In genomic region chr3:107040408-107040807, GRCm38 (mm10) we compare ENCODE assay signal across 15 mouse cellular contexts. TPM values are rescaled to one million over a fixed set of nuclear protein-coding genes. Genes with fewer than 3 reads are reported as not detected.
DNase-seq lines count a peak whose midpoint lies in the region; ATAC-seq and TF ChIP-seq lines count a peak whose summit lies in the region.
"Had no signal": no experiment of that assay in that cellular context is flagged by ENCODE, and none has a peak within 500 bp of the region (broad histone marks: within the 10 kb centered on the region; RNA-seq: fewer than 3 reads in every experiment).

No protein-coding gene starts in this region.

- peak overlapping the region; percentile 90 for H3K4me3 ChIP-seq in left cerebral cortex, adult 2 months
- no peak overlapping the region for H3K4me3 ChIP-seq in forebrain, embryonic 11.5 days (ENCODE audit: low read depth, low read length)
- H3K4me3 ChIP-seq in hindbrain, embryonic 16.5 days (ENCODE audit: low read length): peak overlapping the region; percentile 31
- H3K4me3 ChIP-seq in neural tube, embryonic 14.5 days (ENCODE audit: low read depth, low read length): peak overlapping the region; percentile 17
- H3K4me3 ChIP-seq: embryonic facial prominence, embryonic 10.5 days; heart, embryonic 10.5 days had no signal

- TF ChIP-seq CTCF in left cerebral cortex, adult 2 months (IDR thresholded peaks at IDR 0.05): no peak

- DNase-seq in left cerebral cortex, adult 2 months (ENCODE audit: extremely low spot score in 1 of 2, low spot score in 2 of 2): no peak
- no peak for DNase-seq in left cerebral cortex, adult 18-20 months (ENCODE audit: low spot score in 2 of 2)
- DNase-seq in forebrain, embryonic 11.5 days (ENCODE audit: low spot score): no peak
- DNase-seq in kidney, adult 8-10 months: no peak
- no peak for DNase-seq in cerebellum, postnatal 10 days
- no peak for DNase-seq in gastrocnemius, postnatal 10 days
- DNase-seq: adrenal gland, adult 8-10 months; kidney, postnatal 4 days; lung, adult 2 months had no signal

- intact Hi-C loops in left cerebral cortex, adult 2 months (cut with DNase I): no loop called here

- H3K36me3 ChIP-seq in forebrain, embryonic 11.5 days (ENCODE audit: control insufficient read depth, insufficient read depth, low read length): no peaks in the 10 kb centered on the region
- peaks cover 2% of the 10 kb centered on the region; the same call in 1 of the 2 replicates for H3K36me3 ChIP-seq in hindbrain, embryonic 16.5 days (ENCODE audit: control insufficient read depth, insufficient read depth, low read length)
- no peaks in the 10 kb centered on the region for H3K36me3 ChIP-seq in neural tube, embryonic 14.5 days (ENCODE audit: control insufficient read depth, insufficient read depth, low read length)
- H3K36me3 ChIP-seq: embryonic facial prominence, embryonic 10.5 days; heart, embryonic 10.5 days had no signal

- H3K27ac ChIP-seq in left cerebral cortex, adult 2 months: peak overlapping the region; percentile 90
- H3K27ac ChIP-seq in forebrain, embryonic 11.5 days (ENCODE audit: low read depth, low read length): no peak overlapping the region
- H3K27ac ChIP-seq in hindbrain, embryonic 16.5 days (ENCODE audit: low read depth, low read length): no peak overlapping the region
- no peak overlapping the region for H3K27ac ChIP-seq in neural tube, embryonic 14.5 days (ENCODE audit: low read depth, low read length)
- H3K27ac ChIP-seq: embryonic facial prominence, embryonic 10.5 days; heart, embryonic 10.5 days; stomach, postnatal 0 days had no signal

- WGBS in forebrain, embryonic 11.5 days: 88% methylated on average over 3 of the region's 3 CpGs
- WGBS in hindbrain, embryonic 16.5 days: 83% methylated on average over 3 of the region's 3 CpGs
- WGBS in neural tube, embryonic 14.5 days: 89% methylated on average over 3 of the region's 3 CpGs

- peaks cover 6% of the 10 kb centered on the region; the same call in 1 of the 2 replicates for H3K4me1 ChIP-seq in forebrain, embryonic 11.5 days (replicated peaks; ENCODE audit: control insufficient read depth, insufficient read depth, low read length)
- H3K4me1 ChIP-seq in hindbrain, embryonic 16.5 days (ENCODE audit: control insufficient read depth, insufficient read depth, low read depth, low read length): peaks cover 21% of the 10 kb centered on the region
- peaks cover 16% of the 10 kb centered on the region for H3K4me1 ChIP-seq in neural tube, embryonic 14.5 days (ENCODE audit: control insufficient read depth, insufficient read depth, low read length)

- no peaks in the 10 kb centered on the region; the same call in 1 of the 2 replicates for H3K9me3 ChIP-seq in forebrain, embryonic 11.5 days (ENCODE audit: control insufficient read depth, low read length)
- no peaks in the 10 kb centered on the region for H3K9me3 ChIP-seq in hindbrain, embryonic 16.5 days (ENCODE audit: control insufficient read depth, low read length)
- no peaks in the 10 kb centered on the region for H3K9me3 ChIP-seq in neural tube, embryonic 14.5 days (ENCODE audit: control insufficient read depth, low read length)
- H3K9me3 ChIP-seq: embryonic facial prominence, embryonic 10.5 days; heart, embryonic 10.5 days had no signal

- H3K27me3 ChIP-seq in forebrain, embryonic 11.5 days (ENCODE audit: control insufficient read depth, insufficient read depth, low read length): no peaks in the 10 kb centered on the region
- H3K27me3 ChIP-seq in hindbrain, embryonic 16.5 days (replicated peaks; ENCODE audit: control insufficient read depth, insufficient read depth, low read length): no peaks in the 10 kb centered on the region
- H3K27me3 ChIP-seq in neural tube, embryonic 14.5 days (ENCODE audit: control insufficient read depth, insufficient read depth, low read length): no peaks in the 10 kb centered on the region

- H3K9ac ChIP-seq in forebrain, embryonic 11.5 days (ENCODE audit: low read length): no peak overlapping the region
- H3K9ac ChIP-seq in hindbrain, embryonic 16.5 days (ENCODE audit: low read depth, low read length): no peak overlapping the region; the same call in 1 of the 2 replicates
- H3K9ac ChIP-seq in neural tube, embryonic 14.5 days (replicated peaks; ENCODE audit: low read depth, low read length): no peak overlapping the region

- peak overlapping the region; percentile 33; the same call in 1 of the 2 replicates for H3K4me2 ChIP-seq in forebrain, embryonic 11.5 days (ENCODE audit: low read depth, low read length, severe bottlenecking)
- peak overlapping the region; percentile 83 for H3K4me2 ChIP-seq in hindbrain, embryonic 16.5 days (ENCODE audit: low read length)
- H3K4me2 ChIP-seq in neural tube, embryonic 14.5 days (ENCODE audit: low read depth, low read length): peak overlapping the region; percentile 71

- no peak for ATAC-seq in forebrain, embryonic 11.5 days (replicated peaks; ENCODE audit: low FRiP score)
- ATAC-seq in hindbrain, embryonic 16.5 days: no peak
- no peak for ATAC-seq in neural tube, embryonic 14.5 days (ENCODE audit: low read depth)
- ATAC-seq: inflammation-experienced regulatory T-cells, adult 6 months had no signal

RNA-seq across cellular contexts. Expression of gene Kcna3, which starts 4.4 kb away (rescaled TPM):
- 10 to 100 TPM; 34.9 to 35.3 TPM for total RNA-seq in left cerebral cortex, adult 2 months (2021)
- 10 to 100 TPM; 32.9 to 38.9 TPM for total RNA-seq in left cerebral cortex, adult 18-20 months (2021)
- polyA plus RNA-seq in forebrain, embryonic 11.5 days (2014; fragmentation: Nextera tagmentation; extraction: Ambion mirVana): 9.2 and 9.5 TPM in 2 replicates
- 10.3 and 11.3 TPM in 2 replicates for polyA plus RNA-seq in hindbrain, embryonic 16.5 days (2015; fragmentation: Nextera tagmentation; extraction: Ambion mirVana)
- 7.2 and 10.3 TPM in 2 replicates for polyA plus RNA-seq in neural tube, embryonic 14.5 days (2014; fragmentation: Nextera tagmentation; extraction: Ambion mirVana)
- under 1 TPM; 0.28 to 0.70 TPM for total RNA-seq in gastrocnemius, postnatal 10 days (2021)

Comparison
In these comparisons a context has a peak if more than half of its experiments do, and no peak if none do; other contexts are left out.
1. H3K4me2 ChIP-seq: peak in every context shown above with its lines; median percentile 83 in hindbrain, embryonic 16.5 days; 71 in neural tube, embryonic 14.5 days; 33 in forebrain, embryonic 11.5 days.
2. RNA of gene Kcna3, which starts 4.4 kb away (total RNA-seq): 32.9 to 38.9 TPM in left cerebral cortex, adult 18-20 months and 34.9 to 35.3 TPM in left cerebral cortex, adult 2 months; 0.28 to 0.70 TPM in gastrocnemius, postnatal 10 days; every median in the first group is over 10 times any median in the second.